Mouse (Mus musculus) retina, postnatal 7 days (tissue): ENCODE data around the gene Gm17651.

Source experiments
- DNase-seq: peaks from one replicate; pipeline ENCODE4 v3.0.0-alpha.2; 2012; ENCODE audit warnings: low read depth, low spot score

Gene Gm17651

DNA sequence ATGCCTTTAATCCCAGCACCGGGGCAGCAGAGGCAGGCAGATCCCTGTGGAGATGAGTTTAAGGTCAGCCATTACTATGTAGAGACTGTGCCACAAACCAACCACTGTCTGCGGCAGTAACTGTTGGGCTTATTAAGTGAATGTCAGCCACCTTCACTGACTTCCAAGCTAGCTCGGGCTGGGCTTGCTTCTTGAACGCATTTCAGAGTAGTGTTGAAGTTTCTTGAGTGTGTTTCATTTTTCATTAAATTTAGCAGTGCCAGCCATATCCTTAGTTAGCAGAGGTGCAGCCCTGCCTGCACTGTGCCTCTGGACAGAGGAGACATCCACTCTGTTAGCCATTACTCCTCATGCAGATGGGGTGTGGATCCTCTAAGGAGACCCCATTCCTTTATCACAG is 43.7 kb downstream of the Gm17651 start:
- DNase-seq = no peak

DNA sequence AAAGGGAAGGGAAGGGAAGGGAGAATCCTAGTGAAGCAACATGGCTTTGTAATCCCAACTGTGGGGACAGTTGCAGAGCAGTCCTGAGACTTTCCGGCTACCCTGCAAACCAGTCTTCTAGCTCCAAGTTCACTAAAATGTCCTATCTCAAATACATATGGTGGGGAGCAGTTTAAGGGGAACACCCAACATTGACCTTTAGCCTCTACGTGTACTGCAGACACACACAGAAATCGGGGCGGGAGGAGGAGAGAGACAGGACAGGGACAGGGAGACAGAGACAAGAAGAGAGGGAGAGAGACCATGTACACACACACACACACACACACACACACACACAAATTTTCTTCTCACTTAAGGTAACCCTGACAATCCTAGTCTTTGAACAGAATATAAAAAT is 44.6 kb downstream of the Gm17651 start:
- DNase-seq = no peak

DNA sequence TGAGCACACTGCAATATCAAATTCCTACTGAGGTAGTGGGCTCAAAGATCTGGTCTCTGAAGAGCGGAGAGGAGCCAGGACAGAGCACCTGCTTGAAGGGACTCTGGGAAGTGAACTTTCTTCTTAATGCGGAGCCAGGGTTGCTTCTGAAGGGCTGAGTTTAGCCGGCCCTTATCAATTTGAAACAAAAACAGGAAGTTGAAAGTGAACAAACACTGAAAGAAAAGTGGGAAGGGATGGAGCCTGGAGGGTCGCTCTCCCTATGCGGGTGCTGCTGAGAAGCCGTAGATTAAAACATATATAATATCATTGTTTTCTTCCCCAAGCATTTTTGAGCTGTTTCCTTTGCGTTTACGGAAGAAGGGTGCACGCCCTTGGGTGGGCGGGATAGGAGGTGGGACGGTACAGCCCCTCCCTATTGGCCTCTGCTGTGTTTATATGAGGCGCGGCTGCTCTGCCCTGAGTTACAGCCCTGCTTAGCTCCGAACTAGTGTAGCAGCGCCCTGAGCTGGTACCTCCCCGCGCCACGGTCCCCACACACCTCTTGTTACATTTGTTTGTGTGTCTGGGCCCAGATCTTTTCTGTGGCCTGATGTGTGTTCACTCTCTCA is 46.0 kb downstream of the Gm17651 start, which contains the start of gene Fmo5:
Gene Fmo5 (plus strand): TSS at position 414 of the 611 bp plus-strand sequence.
- DNase-seq = no peak

DNA sequence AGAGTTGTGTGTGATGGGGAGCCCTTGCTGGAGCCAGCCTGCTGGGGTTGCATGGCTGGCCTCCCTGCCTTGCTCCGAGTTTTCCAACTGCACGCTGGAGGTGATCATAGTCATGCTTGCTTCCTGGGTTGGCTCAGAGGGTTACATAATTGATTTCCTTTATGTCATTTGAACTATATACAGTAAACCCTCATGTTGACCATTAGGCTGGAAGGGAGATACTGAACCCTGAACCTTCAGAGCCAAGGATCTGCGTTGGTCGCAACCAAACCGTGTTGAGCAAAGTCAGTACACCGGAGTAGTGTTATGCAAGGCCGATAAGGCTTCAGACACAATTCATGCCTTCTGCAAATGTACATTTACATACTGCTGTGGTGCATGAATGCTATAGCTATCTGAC is 46.6 kb downstream of the Gm17651 start:
- no peak for DNase-seq

DNA sequence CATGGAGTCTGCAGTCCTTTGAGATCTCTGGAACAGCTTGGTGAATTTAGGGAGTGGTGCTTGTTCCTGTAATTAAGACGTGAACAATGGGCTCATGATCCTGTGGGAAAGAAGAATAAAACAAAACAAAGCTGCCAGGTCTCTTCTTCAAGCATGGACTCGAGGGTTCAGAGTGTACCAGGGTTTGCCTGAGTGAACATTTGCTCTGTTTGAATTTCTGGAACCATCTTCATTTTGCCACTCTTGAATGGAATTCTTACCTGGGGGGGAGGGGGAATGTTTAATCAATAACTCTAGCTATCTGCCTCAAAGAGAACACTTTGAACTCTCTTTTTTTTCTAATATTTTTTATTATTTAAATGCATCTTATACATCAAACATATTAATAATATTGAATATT is 49.9 kb downstream of the Gm17651 start:
- no peak for DNase-seq
